Mouse (Mus musculus) limb, embryonic 12.5 days (tissue): ENCODE measurements at regions not wholly inside any gene's neighbourhood (a gene's known extent, or its start where the extent isn't known, plus 50 kb on each side); places are given as distances from the start of the nearest gene placed in this dataset.
"Not testable (repeated sequence)": the region's sequence is repeated elsewhere in the genome, so short reads cannot be mapped to it uniquely, and the experiment has no call there.

ENCODE experiments used
- ATAC-seq: fragments of 200-750 bp; cut with Nextera tagmentation; 2 replicates; pipeline ENCODE4 v1.8.0; 2017; ENCODE audit warnings: low read depth, moderate TSS enrichment; ENCODE audit not compliant: insufficient number of reproducible peaks, insufficient read depth, low FRiP score, low TSS enrichment
- H3K27ac ChIP-seq: fragments of 300-500 bp; sonication (generic); 2 replicates; pipeline ENCODE4 v1.5.1; 2016; ENCODE audit warnings: mild to moderate bottlenecking, moderate library complexity
- H3K27me3 ChIP-seq: fragments of 300-500 bp; sonication (generic); 2 replicates; pipeline ENCODE4 v1.6.1; 2016; ENCODE audit warnings: mild to moderate bottlenecking, moderate library complexity
- H3K36me3 ChIP-seq: fragments of 300-500 bp; sonication (generic); 2 replicates; pipeline ENCODE4 v1.6.1; 2016; ENCODE audit warnings: mild to moderate bottlenecking, moderate library complexity
- H3K4me1 ChIP-seq: fragments of 300-500 bp; sonication (generic); replicated peaks from 2 replicates; pipeline ENCODE4 v1.6.1; 2016
- H3K4me2 ChIP-seq: fragments of 300-500 bp; sonication (generic); 2 replicates; pipeline ENCODE4 v1.6.1; 2016; ENCODE audit warnings: mild to moderate bottlenecking, moderate library complexity
- H3K4me3 ChIP-seq: fragments of 300-500 bp; sonication (generic); replicated peaks from 2 replicates; pipeline ENCODE4 v1.5.1; 2016; ENCODE audit warnings: mild to moderate bottlenecking
- H3K9ac ChIP-seq: fragments of 300-500 bp; sonication (generic); replicated peaks from 2 replicates; pipeline ENCODE4 v1.6.1; 2016; ENCODE audit warnings: mild to moderate bottlenecking, moderate library complexity
- H3K9me3 ChIP-seq: fragments of 300-500 bp; sonication (generic); 2 replicates; pipeline ENCODE4 v1.6.1; 2016; ENCODE audit warnings: mild to moderate bottlenecking, moderate library complexity
- WGBS: fragments of 180-500 bp; shearing (Covaris S2); methylation state at CpG from one replicate; pipeline ENCODE4 v1.1.7; 2016; 5-methylcytosine and 5-hydroxymethylcytosine counted together

DNA sequence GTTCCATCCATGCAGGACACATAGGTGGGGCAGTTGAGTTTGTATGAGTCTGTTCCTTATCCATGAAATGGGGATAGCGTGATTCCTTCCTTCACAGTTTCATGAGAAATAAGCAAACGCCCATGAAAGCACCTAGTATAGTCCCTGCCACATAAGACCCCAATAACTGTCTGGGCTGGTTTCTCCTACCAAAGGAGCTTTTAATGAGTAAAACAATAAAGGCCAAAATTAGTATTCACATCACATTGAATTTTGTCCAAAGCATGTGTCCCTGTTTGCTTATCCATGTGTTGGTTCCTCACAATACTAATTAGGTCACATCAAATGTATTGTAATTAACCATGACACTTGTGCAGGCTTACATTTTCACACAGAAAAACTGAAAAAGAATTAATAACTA is 221.3 kb downstream of the Prdm13 start:
- H3K9me3 ChIP-seq = no peaks in the 10 kb centered on the region
- 88% methylated on average over 2 of the region's 2 CpGs for whole genome bisulfite sequencing
- no peak overlapping the region for H3K4me3 ChIP-seq
- no peaks in the 10 kb centered on the region for H3K27me3 ChIP-seq
- no peak overlapping the region for H3K27ac ChIP-seq
- no peaks in the 10 kb centered on the region for H3K4me1 ChIP-seq
- H3K4me2 ChIP-seq = no peak overlapping the region
- H3K9ac ChIP-seq = no peak overlapping the region
- no peak for ATAC-seq
- H3K36me3 ChIP-seq = no peaks in the 10 kb centered on the region

DNA sequence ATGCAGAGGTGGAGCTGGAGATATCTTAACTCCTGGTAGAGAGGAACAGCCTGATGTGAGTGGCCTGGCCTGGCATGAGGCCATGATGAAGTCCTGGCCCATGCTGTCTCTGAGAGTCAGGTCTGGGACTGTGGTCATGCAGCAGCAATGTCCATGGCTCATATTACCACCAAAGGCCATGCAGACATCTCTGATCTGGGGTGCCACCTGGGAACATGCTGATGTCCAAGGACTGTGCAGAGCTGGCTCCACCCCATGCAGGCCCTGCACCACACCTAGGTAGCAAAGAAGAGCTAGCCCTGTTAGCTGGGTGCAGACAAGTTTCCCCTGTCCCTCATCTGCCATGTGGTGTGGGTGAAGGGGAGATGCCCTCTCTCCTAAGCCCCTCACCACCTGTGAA is 244.5 kb downstream of the Prdm13 start:
- no peak overlapping the region for H3K27ac ChIP-seq
- H3K36me3 ChIP-seq = no peaks in the 10 kb centered on the region
- no peak for ATAC-seq

DNA sequence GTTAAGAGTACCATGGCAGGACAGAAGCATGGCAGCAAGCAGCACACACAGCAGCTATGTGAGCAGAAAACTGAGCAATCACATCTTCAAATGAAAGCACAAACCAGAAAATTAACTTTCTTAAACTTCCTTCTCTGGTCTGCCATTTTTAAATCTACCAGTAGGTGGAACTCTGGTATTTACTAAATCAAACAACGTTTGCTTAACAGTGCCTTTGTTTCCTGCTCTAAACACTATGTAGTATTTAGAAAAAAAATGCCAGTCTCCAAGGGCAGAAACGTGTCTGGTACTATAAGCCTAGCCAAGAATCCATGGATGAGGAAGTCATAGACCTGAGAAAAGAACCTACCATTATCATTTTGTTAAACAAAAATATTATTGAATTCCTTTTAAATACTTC is 249.1 kb downstream of the Prdm13 start:
- Histone ChIP-seq H3K27me3 (no peaks in the 10 kb centered on the region), H3K9me3 (no peaks in the 10 kb centered on the region), H3K4me1 (no peaks in the 10 kb centered on the region), H3K36me3 (no peaks in the 10 kb centered on the region), H3K27ac (no peak overlapping the region), H3K4me3 (no peak overlapping the region), H3K4me2 (no peak overlapping the region), H3K9ac (no peak overlapping the region)
- 28% methylated on average over 2 of the region's 2 CpGs for WGBS
- ATAC-seq = no peak

More for the DNA sequence above, 244.5 kb downstream of the Prdm13 start:
- no peaks in the 10 kb centered on the region for H3K9me3 ChIP-seq
- H3K4me1 ChIP-seq = no peaks in the 10 kb centered on the region
- H3K4me2 ChIP-seq = no peak overlapping the region
- no peaks in the 10 kb centered on the region for H3K27me3 ChIP-seq
- H3K4me3 ChIP-seq = no peak overlapping the region
- H3K9ac ChIP-seq = no peak overlapping the region

DNA sequence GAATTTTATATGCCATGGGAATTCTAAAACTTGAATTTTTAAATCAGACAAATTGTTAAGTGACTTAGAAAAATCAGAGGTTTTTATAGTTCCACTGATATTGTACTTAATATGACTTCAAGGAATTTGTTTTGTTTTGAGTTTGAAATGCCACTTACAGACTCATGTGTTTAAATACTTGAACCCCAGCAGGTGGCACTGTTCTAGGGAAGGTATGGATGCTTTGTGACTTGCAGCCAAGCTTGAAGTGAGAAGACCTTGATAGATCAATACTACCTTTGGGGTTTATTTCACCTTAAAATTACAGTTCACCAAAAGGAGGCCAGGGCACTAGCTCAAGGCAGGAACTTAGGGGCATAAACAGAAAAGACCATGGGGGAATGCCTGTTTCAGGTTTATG is 277.9 kb downstream of the Prdm13 start:
- no peak for ATAC-seq
- H3K27me3 ChIP-seq = no peaks in the 10 kb centered on the region

DNA sequence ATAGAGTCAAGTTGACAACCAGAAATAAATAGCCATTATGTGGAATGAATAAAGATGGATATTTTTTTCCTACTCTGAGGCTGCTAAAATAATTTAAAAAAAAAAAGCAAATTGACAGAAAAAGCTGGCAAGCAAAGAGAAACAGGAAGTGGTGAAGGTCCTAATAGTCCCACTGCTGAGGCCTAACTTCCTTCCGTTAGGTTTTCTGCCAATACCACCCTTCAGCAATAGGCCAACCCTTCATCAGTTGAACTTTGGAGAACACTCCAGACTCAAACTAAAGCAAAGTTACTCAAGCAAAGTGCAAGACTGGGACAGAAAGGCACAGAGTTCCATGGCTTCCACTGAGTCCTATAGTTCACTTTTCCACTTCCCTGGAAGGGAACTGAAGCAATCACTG is 316.4 kb downstream of the Prdm13 start:
- 88% methylated on average over 1 of the region's 1 CpGs for WGBS

More for the DNA sequence above, 277.9 kb downstream of the Prdm13 start:
- H3K4me1 ChIP-seq = no peaks in the 10 kb centered on the region
- no peak overlapping the region for H3K9ac ChIP-seq
- no peak overlapping the region for H3K4me3 ChIP-seq
- H3K9me3 ChIP-seq = no peaks in the 10 kb centered on the region
- H3K36me3 ChIP-seq = no peaks in the 10 kb centered on the region
- no peak overlapping the region for H3K4me2 ChIP-seq
- H3K27ac ChIP-seq = no peak overlapping the region

DNA sequence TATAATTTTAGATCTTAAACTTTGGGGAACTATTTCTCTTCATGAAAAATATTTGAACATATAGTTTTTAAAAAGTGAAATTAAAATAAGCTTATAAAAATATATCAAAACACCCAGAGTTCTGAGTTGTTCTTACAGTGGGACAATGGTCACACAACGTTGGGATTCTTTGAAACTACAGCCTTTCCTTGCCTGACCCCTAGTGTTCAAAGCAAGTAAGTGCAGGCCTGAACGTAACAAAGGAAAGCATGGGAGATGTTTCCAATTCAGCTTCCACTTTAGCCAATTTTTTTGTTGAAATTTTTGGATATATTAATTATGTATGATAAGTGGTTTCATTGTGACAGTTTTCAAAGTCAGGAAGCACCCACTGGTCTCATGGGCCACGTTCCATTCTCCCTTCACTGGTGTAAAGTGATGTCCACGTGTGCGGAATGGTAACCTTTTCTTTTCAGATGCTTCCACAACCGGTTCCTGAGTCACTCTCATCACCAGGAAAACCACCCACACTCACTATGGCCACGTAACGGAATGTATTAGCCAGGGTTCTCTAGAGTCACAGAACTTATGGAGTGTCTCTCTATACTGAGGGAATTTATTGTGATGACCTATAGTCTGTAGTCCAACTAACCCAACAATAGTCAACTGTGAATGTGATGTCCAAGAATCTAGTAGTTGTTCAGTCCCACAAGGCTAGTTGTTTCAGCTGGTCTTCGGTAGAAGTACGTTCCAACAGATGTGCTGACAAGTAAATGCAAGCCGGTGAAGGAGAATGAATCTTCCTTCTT is 317.3 kb downstream of the Prdm13 start:
- Histone ChIP-seq H3K27me3 (no peaks in the 10 kb centered on the region), H3K9me3 (no peaks in the 10 kb centered on the region), H3K4me3 (no peak overlapping the region), H3K4me2 (no peak overlapping the region), H3K27ac (no peak overlapping the region), H3K4me1 (no peaks in the 10 kb centered on the region), H3K9ac (no peak overlapping the region), H3K36me3 (no peaks in the 10 kb centered on the region)
- 71% methylated on average over 11 of the region's 11 CpGs for WGBS
- ATAC-seq = no peak

More for the DNA sequence above, 316.4 kb downstream of the Prdm13 start:
- H3K9me3 ChIP-seq = no peaks in the 10 kb centered on the region
- H3K9ac ChIP-seq = no peak overlapping the region
- H3K27me3 ChIP-seq = no peaks in the 10 kb centered on the region
- H3K36me3 ChIP-seq = no peaks in the 10 kb centered on the region
- no peak overlapping the region for H3K4me2 ChIP-seq
- no peak overlapping the region for H3K27ac ChIP-seq
- no peak for ATAC-seq
- H3K4me3 ChIP-seq = no peak overlapping the region
- H3K4me1 ChIP-seq = no peaks in the 10 kb centered on the region

DNA sequence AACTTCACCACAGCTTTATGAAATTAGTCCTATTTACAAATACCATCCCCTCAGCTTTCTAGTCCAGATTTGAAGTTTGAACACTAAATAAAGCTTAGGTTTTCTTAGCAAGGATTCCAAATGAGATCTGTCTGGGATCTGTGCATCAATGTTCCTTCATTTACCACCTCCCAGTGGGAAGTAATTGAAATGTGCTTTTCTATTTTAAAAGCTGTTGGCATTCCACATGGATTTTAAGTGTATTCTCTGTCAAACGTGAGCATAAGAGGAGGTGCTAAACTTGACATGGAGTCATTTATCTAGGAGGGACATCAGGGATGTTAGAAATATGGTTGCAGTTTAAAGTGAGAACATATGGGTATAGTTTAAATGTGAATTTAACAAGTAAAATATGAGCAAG is 364.0 kb downstream of the Prdm13 start:
- H3K27ac ChIP-seq = no peak overlapping the region
- H3K4me2 ChIP-seq = no peak overlapping the region
- H3K9ac ChIP-seq = no peak overlapping the region
- H3K27me3 ChIP-seq = no peaks in the 10 kb centered on the region
- WGBS = 45% methylated on average over 1 of the region's 1 CpGs
- H3K4me3 ChIP-seq = no peak overlapping the region
- ATAC-seq = no peak
- H3K36me3 ChIP-seq = no peaks in the 10 kb centered on the region
- H3K4me1 ChIP-seq = no peaks in the 10 kb centered on the region
- H3K9me3 ChIP-seq = no peaks in the 10 kb centered on the region

DNA sequence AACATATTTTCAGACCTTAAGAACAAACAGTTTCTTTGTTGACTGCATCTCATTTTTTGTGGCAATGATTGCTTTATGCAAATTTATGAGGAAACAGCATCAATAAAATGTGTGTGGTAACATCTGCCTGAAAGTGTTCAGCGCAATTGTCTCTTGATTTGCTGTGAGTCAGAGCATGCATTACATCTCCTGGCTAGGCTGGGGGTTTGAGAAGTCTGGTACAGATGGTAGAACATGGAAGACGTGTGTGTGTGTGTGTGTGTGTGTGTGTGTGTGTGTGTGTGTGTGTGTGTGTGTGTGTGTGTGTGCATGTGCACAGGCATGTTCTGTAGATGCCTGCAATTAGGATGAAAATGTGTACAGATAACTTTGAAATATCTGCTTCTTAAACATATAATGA is 376.5 kb downstream of the Prdm13 start:
- WGBS = 79% methylated on average over 2 of the region's 2 CpGs
- not testable (repeated sequence) for ATAC-seq, H3K27me3 ChIP-seq, H3K4me3 ChIP-seq, H3K9ac ChIP-seq, H3K36me3 ChIP-seq, H3K9me3 ChIP-seq, H3K4me2 ChIP-seq, H3K4me1 ChIP-seq, H3K27ac ChIP-seq

DNA sequence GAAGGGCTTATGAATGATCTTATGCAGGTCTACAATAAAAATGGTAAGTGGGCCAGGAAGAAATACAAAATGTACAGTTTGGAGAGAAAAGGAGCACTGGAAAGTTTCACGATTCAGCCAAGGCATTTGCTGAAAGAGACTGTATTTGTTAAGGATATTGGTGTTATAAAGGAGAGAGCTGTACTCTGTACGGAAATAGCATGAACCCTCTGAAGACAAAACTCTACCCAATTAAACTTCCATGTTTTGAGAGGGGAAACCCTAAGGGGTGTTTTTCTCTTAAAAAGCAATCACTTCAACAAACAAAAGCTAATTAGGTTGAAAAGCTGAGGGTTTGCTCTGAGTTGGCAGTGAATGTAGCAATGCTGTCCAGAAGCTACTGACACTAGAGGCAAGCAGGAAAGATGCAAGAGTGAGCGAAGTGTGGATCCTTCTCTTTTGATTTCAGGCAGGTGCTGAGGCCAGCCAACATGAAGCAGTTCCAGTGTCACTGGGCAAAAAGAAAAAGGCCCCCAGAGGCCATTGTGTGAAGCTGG is 378.2 kb downstream of the Prdm13 start:
- 76% methylated on average over 3 of the region's 3 CpGs for WGBS
- ATAC-seq = no peak
- no peaks in the 10 kb centered on the region for H3K36me3 ChIP-seq
- H3K4me1 ChIP-seq = no peaks in the 10 kb centered on the region
- no peak overlapping the region for H3K4me3 ChIP-seq
- H3K27ac ChIP-seq = no peak overlapping the region
- no peaks in the 10 kb centered on the region for H3K9me3 ChIP-seq
- no peak overlapping the region for H3K9ac ChIP-seq
- H3K27me3 ChIP-seq = no peaks in the 10 kb centered on the region
- no peak overlapping the region for H3K4me2 ChIP-seq

DNA sequence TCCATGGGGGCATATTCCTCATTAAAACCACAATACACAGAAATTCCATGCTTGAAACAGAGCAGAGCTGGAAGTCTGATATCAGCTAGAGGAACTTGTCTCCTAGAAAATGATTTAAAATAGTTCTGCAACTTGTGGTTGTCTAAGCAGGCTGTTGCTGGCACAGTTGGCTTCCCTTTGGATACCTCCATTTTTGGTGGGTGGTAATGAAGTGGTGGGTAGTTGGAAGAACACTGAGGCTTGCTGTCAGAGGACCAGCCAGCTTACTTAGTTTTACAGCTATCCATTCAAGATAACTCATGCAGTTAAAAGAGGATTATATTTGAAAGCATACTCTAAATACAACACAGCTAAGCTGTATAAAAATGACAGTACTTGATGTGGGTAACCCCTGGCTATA is 385.6 kb downstream of the Prdm13 start:
- Histone ChIP-seq H3K4me1 (no peaks in the 10 kb centered on the region), H3K9ac (no peak overlapping the region), H3K4me3 (no peak overlapping the region), H3K27me3 (no peaks in the 10 kb centered on the region), H3K27ac (no peak overlapping the region), H3K9me3 (no peaks in the 10 kb centered on the region), H3K36me3 (no peaks in the 10 kb centered on the region), H3K4me2 (no peak overlapping the region)
- ATAC-seq = no peak

DNA sequence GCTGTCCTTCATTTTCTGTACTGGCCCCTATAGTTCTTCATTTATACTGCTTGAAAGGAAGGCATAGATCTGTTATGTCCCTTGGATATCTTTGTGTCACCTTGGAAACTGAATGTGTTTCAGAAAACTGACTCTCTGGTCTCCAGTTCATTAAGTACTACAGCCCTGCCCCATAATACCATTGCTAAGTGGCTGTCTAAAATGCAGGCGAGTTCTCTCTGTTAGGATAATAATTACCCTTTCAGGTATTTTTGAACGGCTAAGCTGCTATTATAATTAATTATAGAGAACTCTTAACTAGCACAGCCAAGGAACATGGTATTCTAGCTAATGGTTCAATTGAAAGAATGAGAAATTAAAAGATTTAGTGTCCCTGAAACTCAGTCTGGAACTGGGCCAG is 418.5 kb downstream of the Prdm13 start:
- Histone ChIP-seq H3K9me3 (no peaks in the 10 kb centered on the region), H3K36me3 (no peaks in the 10 kb centered on the region), H3K9ac (no peak overlapping the region), H3K4me3 (no peak overlapping the region), H3K4me1 (no peaks in the 10 kb centered on the region), H3K27me3 (no peaks in the 10 kb centered on the region), H3K27ac (no peak overlapping the region), H3K4me2 (no peak overlapping the region)
- WGBS = 58% methylated on average over 2 of the region's 2 CpGs
- ATAC-seq = no peak

DNA sequence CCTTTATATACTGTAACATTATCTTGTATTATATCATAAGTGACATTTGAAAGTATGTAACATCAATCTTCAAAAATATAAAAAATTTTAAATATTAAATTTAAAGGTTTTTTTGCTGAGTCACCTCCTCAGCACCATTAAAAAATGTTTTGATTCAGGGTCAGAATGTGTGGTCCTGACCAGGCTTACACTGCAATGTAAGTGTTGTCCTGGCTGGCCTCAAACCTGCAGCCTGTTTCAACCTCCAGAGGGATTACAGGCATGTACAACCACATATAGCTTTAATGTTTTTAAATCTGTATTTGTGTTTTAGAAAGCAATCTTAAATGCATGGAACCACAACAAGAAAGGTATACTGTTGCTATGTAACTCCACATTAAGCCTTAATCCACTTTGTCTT is 418.9 kb downstream of the Prdm13 start:
- Histone ChIP-seq H3K4me3 (no peak overlapping the region), H3K4me1 (no peaks in the 10 kb centered on the region), H3K27me3 (no peaks in the 10 kb centered on the region), H3K9me3 (no peaks in the 10 kb centered on the region), H3K9ac (no peak overlapping the region), H3K4me2 (no peak overlapping the region), H3K36me3 (no peaks in the 10 kb centered on the region), H3K27ac (no peak overlapping the region)
- no peak for ATAC-seq
